Mouse (Mus musculus): ENCODE measurements around the gene Cpne2. TPM values are rescaled to one million over a fixed set of nuclear protein-coding genes. Genes with fewer than 3 reads are reported as not detected.
A peak's percentile ranks its signal among the peaks of the same experiment; 100 is the strongest.

The Cpne2 gene
- polyA plus RNA-seq, 1 experiment from 2014 or later, result 22.0 TPM

DNA sequence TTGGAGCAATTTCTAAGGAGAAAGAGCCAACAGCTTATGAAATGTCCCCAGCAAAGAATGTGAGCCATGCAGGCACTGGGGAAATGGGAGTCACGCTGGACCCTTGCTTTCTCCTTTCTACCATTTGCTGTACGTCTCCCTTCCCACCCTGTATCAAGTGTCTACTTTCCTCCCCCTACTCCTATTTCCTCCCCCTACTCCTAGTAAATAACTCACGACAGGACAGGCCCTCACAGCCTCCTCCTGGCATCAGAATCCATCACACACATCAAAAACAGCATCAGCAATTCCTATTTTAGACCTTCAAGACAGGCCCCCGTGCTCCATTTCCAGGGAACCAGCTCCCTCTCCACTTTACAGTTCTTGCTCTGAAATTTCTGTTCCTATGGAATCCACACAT is 58.9 kb downstream of the Cpne2 start:
- H3K9me3 ChIP-seq, result no peaks in the 10 kb centered on the region
- no peak for ATAC-seq (ENCODE audit: low read depth)
- no peak overlapping the region for H3K9ac ChIP-seq
- H3K36me3 ChIP-seq, result peaks cover 27% of the 10 kb centered on the region
- H3K4me1 ChIP-seq (replicated peaks), result no peaks in the 10 kb centered on the region
- H3K27ac ChIP-seq (replicated peaks), result no peak overlapping the region
- H3K4me2 ChIP-seq, result no peak overlapping the region
- 78% methylated on average over 4 of the region's 4 CpGs for WGBS
- no peak overlapping the region for H3K4me3 ChIP-seq
- H3K27me3 ChIP-seq, result no peaks in the 10 kb centered on the region

DNA sequence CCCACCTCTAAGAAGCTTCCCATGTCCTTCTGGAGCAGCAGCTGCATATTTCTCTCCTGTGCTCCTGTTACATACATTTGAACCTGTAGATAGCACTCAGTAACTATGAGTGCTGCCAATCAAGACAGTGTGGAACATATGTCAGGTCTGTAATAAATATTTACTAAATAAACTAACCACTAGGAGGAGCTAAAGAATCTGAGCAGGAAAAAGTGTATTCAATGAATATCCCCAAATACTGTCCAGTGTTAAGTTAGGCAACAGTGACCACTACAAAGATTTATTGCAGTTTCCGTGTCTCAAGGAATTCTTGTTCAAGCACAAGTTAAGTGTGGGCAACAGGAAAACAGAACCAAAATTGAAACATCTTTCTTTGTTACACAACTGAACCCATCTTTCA is 61.4 kb downstream of the Cpne2 start:
- H3K9ac ChIP-seq, result no peak overlapping the region
- no peak overlapping the region for H3K27ac ChIP-seq (replicated peaks)
- H3K4me2 ChIP-seq, result no peak overlapping the region
- 52% methylated on average over 1 of the region's 1 CpGs for WGBS
- ATAC-seq (ENCODE audit: low read depth), result no peak
- H3K36me3 ChIP-seq, result 0 out of 2 replicates have a peak, but pooled peaks cover 2% of the 10 kb centered on the region
- H3K4me1 ChIP-seq (replicated peaks), result peaks cover 8% of the 10 kb centered on the region
- no peak overlapping the region for H3K4me3 ChIP-seq
- no peaks in the 10 kb centered on the region for H3K9me3 ChIP-seq
- no peaks in the 10 kb centered on the region for H3K27me3 ChIP-seq

DNA sequence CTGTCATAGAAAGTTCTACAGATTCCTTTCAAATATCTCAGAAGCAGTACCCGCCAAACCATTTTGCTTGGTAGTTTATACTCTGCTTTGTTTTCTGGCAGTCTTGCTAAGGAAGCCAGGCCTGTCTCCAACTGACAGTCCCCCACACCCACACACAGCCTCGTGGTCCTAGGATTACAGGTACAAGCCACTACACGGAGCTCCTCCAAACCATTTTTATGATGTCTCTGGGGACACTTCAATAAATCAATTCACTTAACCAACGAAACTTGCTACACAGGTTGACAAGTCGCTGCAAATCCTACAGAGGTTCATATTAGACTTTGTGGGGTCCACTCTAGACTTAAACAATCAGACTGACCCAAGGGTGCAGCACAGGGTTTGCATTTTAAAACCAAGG is 67.7 kb downstream of the Cpne2 start:
- peak overlapping the region; percentile 88 for H3K9ac ChIP-seq
- H3K4me2 ChIP-seq, result peak overlapping the region; percentile 98
- peaks cover 42% of the 10 kb centered on the region for H3K4me1 ChIP-seq (replicated peaks)
- no peak for ATAC-seq (ENCODE audit: low read depth)
- no peaks in the 10 kb centered on the region for H3K36me3 ChIP-seq
- WGBS, result 17% methylated on average over 5 of the region's 5 CpGs
- H3K27ac ChIP-seq (replicated peaks), result peak overlapping the region; percentile 86
- H3K27me3 ChIP-seq, result no peaks in the 10 kb centered on the region
- H3K4me3 ChIP-seq, result peak overlapping the region; percentile 68
- no peaks in the 10 kb centered on the region for H3K9me3 ChIP-seq

DNA sequence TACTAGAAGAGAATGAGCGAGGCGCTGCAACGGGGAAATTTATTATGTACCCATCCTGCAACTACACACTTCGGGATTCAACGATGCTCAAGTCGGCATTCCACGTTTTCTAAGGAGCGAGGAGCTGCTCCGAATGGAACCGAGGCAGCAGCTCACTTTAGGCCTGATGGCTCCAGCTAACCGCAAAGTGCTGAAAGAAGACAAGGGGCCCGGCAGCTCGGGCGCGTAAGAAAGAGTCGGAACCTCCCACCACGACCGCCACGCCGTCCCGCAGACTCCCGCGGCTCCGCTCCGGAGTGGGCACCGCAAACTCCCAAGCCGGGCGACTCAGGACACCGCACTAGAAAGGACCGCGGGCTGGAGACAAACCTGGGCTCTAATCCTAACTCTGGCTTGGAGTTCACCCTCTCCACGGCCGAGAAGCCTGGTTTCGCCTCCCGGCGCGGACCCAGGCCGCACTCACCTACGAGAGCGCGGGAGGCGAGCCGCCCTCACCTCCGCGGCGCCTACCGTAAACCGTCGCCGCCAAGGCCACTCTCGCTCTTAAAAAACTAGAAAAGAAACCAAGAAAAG is 68.3 kb downstream of the Cpne2 start:
- Histone ChIP-seq H3K27me3 (no peaks in the 10 kb centered on the region), H3K4me2 (peak overlapping the region; percentile 98), H3K36me3 (no peaks in the 10 kb centered on the region), H3K4me1 (replicated peaks) (peaks cover 42% of the 10 kb centered on the region), H3K4me3 (peak overlapping the region; percentile 68), H3K27ac (replicated peaks) (peak overlapping the region; percentile 86), H3K9me3 (no peaks in the 10 kb centered on the region), H3K9ac (peak overlapping the region; percentile 88)
- ATAC-seq (ENCODE audit: low read depth), result peak; percentile 54
- WGBS, result under 1% methylated on average over 51 of the region's 51 CpGs

DNA sequence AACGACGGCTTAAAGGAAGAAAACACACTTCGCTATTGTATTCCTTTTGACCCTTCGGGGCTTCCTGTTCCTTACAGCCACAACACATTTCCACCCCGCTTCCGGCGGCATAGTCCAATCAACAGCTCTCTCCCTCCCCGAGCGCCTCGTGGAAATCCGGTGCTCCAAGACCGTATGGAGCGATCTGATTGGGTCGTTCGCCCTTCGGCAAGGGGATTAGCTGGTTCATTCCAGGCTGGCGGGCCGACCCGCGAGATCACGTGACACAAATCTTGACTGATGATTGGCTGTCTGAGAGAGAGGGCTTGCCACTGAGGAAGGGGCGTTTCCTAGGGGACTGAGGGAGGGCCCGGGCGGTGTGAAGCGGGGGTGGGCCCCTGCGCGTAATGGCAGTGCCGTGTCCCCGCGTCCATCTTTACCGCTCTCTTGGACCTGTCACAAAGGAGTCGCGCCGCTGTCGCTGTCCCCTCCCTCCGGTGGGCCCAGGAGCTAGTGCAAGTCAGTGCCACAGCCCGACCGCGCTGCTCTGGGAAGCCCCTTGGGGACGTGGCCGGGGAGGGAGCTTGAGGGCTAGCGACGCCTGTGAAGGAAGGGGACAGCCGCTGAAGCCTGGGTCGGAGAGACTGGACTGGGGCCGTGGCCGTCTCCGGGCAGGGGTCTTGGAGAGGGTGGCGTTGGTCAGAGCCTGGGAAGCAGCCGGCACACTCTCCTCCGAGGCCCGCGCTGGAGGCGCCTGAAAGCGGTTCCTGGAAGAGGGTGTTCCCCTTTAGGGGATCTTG is 69.0 kb downstream of the Cpne2 start, which contains the start of the genes Rspry1 and Fam192a:
Gene Rspry1, plus strand, starts transcription at position 331 of the 779 bp plus-strand sequence.
Gene Fam192a, minus strand, starts transcription at position 391 of the 779 bp plus-strand sequence.
- peak; percentile 100 for ATAC-seq (ENCODE audit: low read depth)
- under 1% methylated on average over 55 of the region's 55 CpGs for WGBS
- H3K36me3 ChIP-seq, result no peaks in the 10 kb centered on the region

DNA sequence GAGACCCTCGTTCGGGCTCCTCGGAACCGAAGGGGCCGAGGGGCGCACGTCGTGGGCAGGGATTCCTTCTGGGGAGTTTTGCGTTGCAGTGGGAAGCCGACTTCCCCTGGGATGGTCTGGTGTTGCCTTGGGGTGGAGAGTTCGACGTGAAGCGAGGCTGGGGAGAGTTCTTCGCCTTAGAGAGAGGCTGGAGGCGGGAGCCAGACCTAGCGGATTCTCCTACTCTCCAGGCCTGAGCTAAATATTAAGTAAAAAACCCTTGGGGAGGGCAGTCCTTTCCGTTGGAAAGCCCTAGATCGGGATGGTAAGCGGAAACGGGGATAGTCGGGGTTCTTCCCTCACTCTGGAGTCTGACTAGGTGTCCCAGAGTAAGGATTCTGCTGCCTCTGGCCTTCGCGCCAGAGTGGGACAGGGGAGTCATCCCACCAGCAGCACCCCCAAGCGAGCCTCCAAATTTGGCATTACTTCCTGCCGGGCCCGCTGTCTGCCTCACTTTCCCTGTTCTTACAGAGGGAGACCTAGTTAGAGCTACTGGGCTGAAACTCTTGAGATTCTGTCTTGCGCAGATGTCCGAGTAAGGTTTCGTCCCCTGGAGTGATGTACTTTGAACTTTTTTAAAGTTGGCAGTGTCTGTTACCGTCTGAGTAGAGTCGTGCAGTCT is 69.8 kb downstream of the Cpne2 start:
- Histone ChIP-seq H3K4me3 (peak overlapping the region; percentile 68), H3K27ac (replicated peaks) (peak overlapping the region; percentile 90), H3K9ac (peak overlapping the region; percentile 92), H3K4me1 (replicated peaks) (peaks cover 42% of the 10 kb centered on the region), H3K9me3 (no peaks in the 10 kb centered on the region), H3K4me2 (peak overlapping the region; percentile 88), H3K36me3 (no peaks in the 10 kb centered on the region), H3K27me3 (no peaks in the 10 kb centered on the region)
- peak; percentile 26 for ATAC-seq (ENCODE audit: low read depth)
- WGBS, result under 1% methylated on average over 31 of the region's 31 CpGs

More for the DNA sequence above, 69.0 kb downstream of the Cpne2 start, which contains the start of the genes Rspry1 and Fam192a:
- Histone ChIP-seq H3K9me3 (no peaks in the 10 kb centered on the region), H3K9ac (peak within 1 kb of the TSS; percentile 92), H3K4me2 (peak within 1 kb of the TSS; percentile 98), H3K27ac (replicated peaks) (peak within 1 kb of the TSS; percentile 90), H3K4me1 (replicated peaks) (peaks cover 42% of the 10 kb centered on the region), H3K27me3 (no peaks in the 10 kb centered on the region), H3K4me3 (peak within 1 kb of the TSS; percentile 68)

DNA sequence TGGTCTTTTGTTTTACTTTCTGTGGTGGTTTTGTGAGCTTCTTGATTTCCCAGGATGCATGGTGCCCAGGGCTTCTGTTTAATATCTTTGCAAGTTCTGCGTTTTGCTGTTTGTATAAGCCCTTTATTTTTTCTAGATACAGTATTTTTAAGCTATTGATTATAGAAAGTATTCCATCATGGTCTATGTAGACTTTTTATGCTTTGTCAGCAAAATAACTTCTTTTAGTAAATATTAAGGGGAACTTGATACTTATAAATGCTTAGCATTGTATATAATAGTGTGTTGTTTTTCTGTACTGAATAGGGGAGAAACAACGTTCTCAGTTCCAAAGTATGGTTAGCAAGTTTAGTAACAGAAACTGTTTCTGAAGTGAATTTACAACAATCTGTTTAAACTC is 71.2 kb downstream of the Cpne2 start:
- Histone ChIP-seq H3K4me2 (peak overlapping the region; percentile 88), H3K4me1 (replicated peaks) (peaks cover 36% of the 10 kb centered on the region), H3K4me3 (0 out of 2 replicates have a peak overlapping the region, but pooled peaks have one; percentile 68), H3K9me3 (no peaks in the 10 kb centered on the region), H3K27me3 (no peaks in the 10 kb centered on the region), H3K36me3 (no peaks in the 10 kb centered on the region), H3K9ac (no peak overlapping the region), H3K27ac (replicated peaks) (no peak overlapping the region)
- WGBS, result 89% methylated on average over 2 of the region's 2 CpGs
- ATAC-seq (ENCODE audit: low read depth), result no peak

DNA sequence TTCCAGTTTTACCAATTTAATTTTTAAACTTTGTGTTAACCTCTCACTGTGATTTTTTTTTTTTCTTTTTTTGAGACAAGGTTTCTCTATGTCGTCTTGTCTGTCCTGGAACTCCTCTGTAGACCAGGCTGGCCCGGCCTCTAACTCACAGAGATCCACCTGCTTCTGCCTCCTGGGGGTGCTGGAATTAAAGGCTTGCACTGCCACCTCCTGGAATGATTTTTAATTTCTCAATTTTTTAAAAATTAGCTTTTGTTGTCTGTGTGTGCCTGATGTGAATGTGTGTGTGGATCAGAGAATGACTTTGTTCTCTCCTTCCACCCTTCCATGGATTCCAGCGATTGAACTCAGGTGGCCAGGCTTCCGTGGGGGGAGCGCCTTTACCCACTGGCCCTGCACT is 74.3 kb downstream of the Cpne2 start:
- Histone ChIP-seq H3K9ac (no peak overlapping the region), H3K4me1 (replicated peaks) (peaks cover 22% of the 10 kb centered on the region), H3K4me3 (no peak overlapping the region), H3K27ac (replicated peaks) (no peak overlapping the region), H3K36me3 (no peaks in the 10 kb centered on the region), H3K4me2 (no peak overlapping the region), H3K9me3 (no peaks in the 10 kb centered on the region), H3K27me3 (no peaks in the 10 kb centered on the region)
- 93% methylated on average over 5 of the region's 5 CpGs for WGBS
- no peak for ATAC-seq (ENCODE audit: low read depth)

Small RNA genes lying within 50 kb of the gene (microRNA-seq; reads per million reads assigned to microRNA genes)
- not detected for gene Mir7072

Other genes starting within 250 kb of the Cpne2 start
- 0.06 and 0.23 TPM in 2 replicates for gene Slc12a3, start 203.8 kb upstream of the Cpne2 start, polyA plus RNA-seq (2015; fragmentation: Nextera tagmentation; extraction: Ambion mirVana)
- 63.3 and 66.3 TPM in 2 replicates for gene Herpud1, start 146.6 kb upstream of the Cpne2 start, polyA plus RNA-seq (2015; fragmentation: Nextera tagmentation; extraction: Ambion mirVana)
- 0.18 and 0.32 TPM in 2 replicates for gene Nlrc5, start 98.6 kb upstream of the Cpne2 start, polyA plus RNA-seq (2015; fragmentation: Nextera tagmentation; extraction: Ambion mirVana)
- gene Rspry1, start 68.9 kb downstream of the Cpne2 start, polyA plus RNA-seq (2015; fragmentation: Nextera tagmentation; extraction: Ambion mirVana), result 54.0 and 54.1 TPM in 2 replicates
- 80.5 and 97.9 TPM in 2 replicates for gene Fam192a, start 69.0 kb downstream of the Cpne2 start, polyA plus RNA-seq (2015; fragmentation: Nextera tagmentation; extraction: Ambion mirVana)
- gene Arl2bp, start 133.6 kb downstream of the Cpne2 start, polyA plus RNA-seq (2015; fragmentation: Nextera tagmentation; extraction: Ambion mirVana), result 219 and 224 TPM in 2 replicates
- 1.0 and 2.1 TPM in 2 replicates for gene Pllp, start 163.3 kb downstream of the Cpne2 start, polyA plus RNA-seq (2015; fragmentation: Nextera tagmentation; extraction: Ambion mirVana)
- not detected in 2 replicates for gene Ccl22, start 212.6 kb downstream of the Cpne2 start, polyA plus RNA-seq (2015; fragmentation: Nextera tagmentation; extraction: Ambion mirVana)
- gene Cx3cl1, start 239.0 kb downstream of the Cpne2 start, polyA plus RNA-seq (2015; fragmentation: Nextera tagmentation; extraction: Ambion mirVana), result 17.8 and 17.9 TPM in 2 replicates